Mouse (Mus musculus): Measurements from ENCODE around the gene Gaa. TPM values are rescaled to one million over a fixed set of nuclear protein-coding genes. Genes with fewer than 3 reads are reported as not detected.
A peak's percentile ranks its signal among the peaks of the same experiment; 100 is the strongest.

The Gaa gene
- polyA plus RNA-seq, 1 experiment: 1.2 TPM

DNA sequence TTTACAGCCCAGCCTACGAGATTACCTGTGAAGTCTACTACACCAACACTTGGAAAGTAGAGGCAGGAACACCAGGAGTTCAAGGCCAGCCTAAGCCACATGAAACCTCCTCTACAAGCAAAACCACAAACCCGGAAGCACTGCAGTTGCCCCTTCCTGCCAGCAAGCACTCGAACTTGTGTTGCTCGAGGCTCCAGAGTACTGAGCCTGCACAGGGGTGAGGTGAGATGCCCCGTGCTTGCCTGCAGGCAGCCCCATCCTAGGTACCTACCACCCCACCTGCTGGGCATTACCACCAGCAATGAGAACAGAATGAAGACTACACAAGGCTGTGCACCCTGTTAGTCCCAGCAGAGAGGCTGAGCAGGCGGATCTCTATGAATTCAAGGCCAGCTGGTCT, 30.3 kb downstream of the Gaa start:
- peak overlapping the region; percentile 73 for H3K4me3 ChIP-seq (replicated peaks)
- peaks cover 27% of the 10 kb centered on the region for H3K4me1 ChIP-seq (ENCODE audit: control insufficient read depth)
- peaks cover 53% of the 10 kb centered on the region for H3K36me3 ChIP-seq (ENCODE audit: control insufficient read depth)
- TF ChIP-seq GATA1 (IDR thresholded peaks at IDR 0.05; ENCODE audit: low read length) (no peak), TAL1 (IDR thresholded peaks at IDR 0.05; ENCODE audit: low read length) (no peak)
- H3K27me3 ChIP-seq (ENCODE audit: control insufficient read depth): peaks cover 14% of the 10 kb centered on the region
- no peaks in the 10 kb centered on the region for H3K9me3 ChIP-seq (ENCODE audit: control insufficient read depth, low read length)

DNA sequence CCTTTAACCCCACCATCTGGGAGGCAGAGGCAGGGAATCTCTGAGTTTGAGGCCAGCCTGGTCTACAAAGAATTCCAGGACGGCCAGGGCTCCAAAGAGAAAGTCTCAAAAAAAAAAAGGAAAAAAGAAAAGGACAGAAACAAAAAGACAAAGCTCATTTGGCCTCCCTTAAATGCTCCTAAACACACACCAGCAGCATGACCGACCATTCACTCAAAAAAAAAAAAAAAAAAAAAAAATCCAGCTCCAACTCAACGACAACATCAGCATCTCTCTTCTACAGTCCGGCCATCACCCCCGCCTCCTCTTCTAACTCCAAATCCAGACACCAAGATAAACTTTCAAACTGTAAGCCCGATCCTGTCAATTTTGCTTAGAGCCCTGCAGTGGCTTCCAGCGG, 31.2 kb downstream of the Gaa start:
- Histone ChIP-seq H3K27me3 (ENCODE audit: control insufficient read depth) (peaks cover 23% of the 10 kb centered on the region), H3K9me3 (ENCODE audit: control insufficient read depth, low read length) (no peaks in the 10 kb centered on the region), H3K4me3 (replicated peaks) (peak overlapping the region; percentile 73), H3K36me3 (ENCODE audit: control insufficient read depth) (peaks cover 44% of the 10 kb centered on the region), H3K4me1 (ENCODE audit: control insufficient read depth) (peaks cover 27% of the 10 kb centered on the region)
- no peak for TF ChIP-seq GATA1 (IDR thresholded peaks at IDR 0.05; ENCODE audit: low read length)

DNA sequence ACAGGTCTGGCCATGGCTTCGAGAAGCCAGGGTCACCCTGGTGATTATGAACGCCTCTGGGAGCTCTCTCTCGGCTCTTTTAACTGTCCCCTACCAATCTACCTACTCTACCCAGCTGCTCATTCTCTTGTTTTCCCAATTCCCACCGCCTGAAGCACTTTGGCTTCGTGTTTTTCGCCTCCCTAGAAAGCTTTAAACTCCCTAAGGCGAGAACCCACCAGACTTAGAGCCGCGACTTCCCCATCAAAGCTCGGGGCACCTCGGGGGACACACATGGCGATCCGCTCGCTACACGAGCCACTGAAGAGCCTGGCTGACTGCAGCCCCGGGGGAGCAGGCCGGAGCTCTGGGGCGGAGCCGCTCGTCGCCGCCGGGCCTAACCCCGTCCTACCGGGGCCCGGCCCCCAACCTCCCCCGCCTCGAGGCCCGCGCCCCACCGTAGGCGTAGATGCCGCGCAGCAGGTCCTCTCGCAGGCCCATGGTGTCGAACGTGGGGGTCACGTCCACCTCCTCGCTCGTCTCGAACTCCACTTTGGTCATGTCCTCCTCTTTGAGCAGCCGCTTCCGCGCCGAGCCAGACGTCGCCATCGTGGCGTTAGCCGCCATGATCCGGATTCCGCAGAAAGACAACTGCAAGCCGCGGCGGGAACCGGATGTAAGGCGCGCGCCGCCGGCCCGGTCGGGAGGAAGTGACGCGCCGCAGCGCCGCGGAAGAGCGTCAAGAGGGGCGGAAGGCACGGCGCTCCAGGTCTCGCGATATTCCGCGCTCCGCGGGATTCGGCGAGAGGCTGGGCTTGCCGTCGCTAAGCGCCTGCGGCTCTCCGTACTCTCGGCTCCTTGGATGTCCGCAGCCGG, 31.9 kb downstream of the Gaa start, which contains the start of gene Eif4a3:
Eif4a3 (minus strand) TSS at position 699 of the 855 bp plus-strand sequence.
- Histone ChIP-seq H3K27me3 (ENCODE audit: control insufficient read depth) (peaks cover 26% of the 10 kb centered on the region), H3K36me3 (ENCODE audit: control insufficient read depth) (peaks cover 37% of the 10 kb centered on the region), H3K4me3 (replicated peaks) (peak within 1 kb of the TSS; percentile 73), H3K4me1 (ENCODE audit: control insufficient read depth) (peaks cover 27% of the 10 kb centered on the region), H3K9me3 (ENCODE audit: control insufficient read depth, low read length) (no peaks in the 10 kb centered on the region)
- TF ChIP-seq TAL1 (IDR thresholded peaks at IDR 0.05; ENCODE audit: low read length): no peak
- no peak for TF ChIP-seq GATA1 (IDR thresholded peaks at IDR 0.05; ENCODE audit: low read length)

DNA sequence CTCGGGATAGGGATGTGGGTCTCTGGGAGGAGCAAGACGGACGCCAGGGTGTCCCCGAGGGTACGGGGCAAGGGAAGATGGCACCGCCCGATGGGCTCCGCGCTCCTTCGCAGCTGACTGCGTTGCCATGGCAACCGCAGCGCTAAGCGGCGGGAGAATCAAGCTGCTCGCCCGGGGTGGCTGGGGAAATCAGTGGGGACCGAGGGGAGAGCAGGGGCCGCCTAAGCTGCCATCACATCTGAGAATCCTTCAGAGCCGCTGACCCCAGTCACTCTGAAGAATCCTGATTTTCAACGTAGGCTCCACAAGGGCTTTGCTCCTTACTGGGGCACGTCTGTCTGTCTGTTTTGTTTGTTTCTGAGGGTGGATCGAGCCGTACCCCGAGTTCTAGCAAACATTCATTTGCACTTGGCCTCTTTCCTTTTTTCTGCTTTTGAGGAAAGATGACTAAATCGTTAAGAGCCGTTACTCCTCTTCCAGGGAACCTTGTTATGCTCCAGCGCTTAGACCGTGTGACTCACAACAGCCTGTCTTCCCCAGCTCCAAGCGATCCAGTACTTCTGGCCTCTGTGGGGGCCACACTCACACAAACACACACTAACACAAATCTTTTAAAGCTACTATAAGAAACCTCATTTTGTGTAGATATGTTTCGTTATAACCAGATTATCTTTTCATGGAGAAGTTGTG, 32.7 kb downstream of the Gaa start:
- TF ChIP-seq GATA1 (IDR thresholded peaks at IDR 0.05; ENCODE audit: low read length) (no peak), TAL1 (IDR thresholded peaks at IDR 0.05; ENCODE audit: low read length) (no peak)
- Histone ChIP-seq H3K36me3 (ENCODE audit: control insufficient read depth) (peaks cover 29% of the 10 kb centered on the region), H3K9me3 (ENCODE audit: control insufficient read depth, low read length) (no peaks in the 10 kb centered on the region), H3K27me3 (ENCODE audit: control insufficient read depth) (peaks cover 29% of the 10 kb centered on the region), H3K4me1 (ENCODE audit: control insufficient read depth) (peaks cover 27% of the 10 kb centered on the region), H3K4me3 (replicated peaks) (peak overlapping the region; percentile 73)

DNA sequence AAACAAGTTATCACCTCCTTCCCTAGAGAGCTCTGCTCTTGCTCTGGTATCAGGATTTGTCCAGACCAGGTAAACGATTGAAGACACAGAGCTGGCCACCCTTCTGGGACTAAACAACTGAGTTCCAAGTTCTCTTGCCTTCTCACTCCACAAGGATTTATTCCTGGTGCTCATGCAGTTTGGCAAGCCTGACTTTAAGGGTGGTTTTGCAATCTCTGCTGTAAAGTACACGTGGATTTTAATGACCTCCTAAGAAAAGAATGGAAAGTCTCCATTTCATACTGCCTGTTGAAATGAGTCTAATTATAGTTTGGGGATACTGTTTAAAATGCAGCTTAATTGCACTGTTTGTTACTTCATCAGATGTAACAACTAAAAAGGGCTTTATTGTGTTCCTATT, 33.3 kb downstream of the Gaa start:
- Histone ChIP-seq H3K27me3 (ENCODE audit: control insufficient read depth) (peaks cover 29% of the 10 kb centered on the region), H3K9me3 (ENCODE audit: control insufficient read depth, low read length) (no peaks in the 10 kb centered on the region), H3K4me3 (replicated peaks) (peak overlapping the region; percentile 73), H3K4me1 (ENCODE audit: control insufficient read depth) (peaks cover 27% of the 10 kb centered on the region), H3K36me3 (ENCODE audit: control insufficient read depth) (peaks cover 23% of the 10 kb centered on the region)
- TF ChIP-seq GATA1 (IDR thresholded peaks at IDR 0.05; ENCODE audit: low read length) (no peak), TAL1 (IDR thresholded peaks at IDR 0.05; ENCODE audit: low read length) (no peak)

DNA sequence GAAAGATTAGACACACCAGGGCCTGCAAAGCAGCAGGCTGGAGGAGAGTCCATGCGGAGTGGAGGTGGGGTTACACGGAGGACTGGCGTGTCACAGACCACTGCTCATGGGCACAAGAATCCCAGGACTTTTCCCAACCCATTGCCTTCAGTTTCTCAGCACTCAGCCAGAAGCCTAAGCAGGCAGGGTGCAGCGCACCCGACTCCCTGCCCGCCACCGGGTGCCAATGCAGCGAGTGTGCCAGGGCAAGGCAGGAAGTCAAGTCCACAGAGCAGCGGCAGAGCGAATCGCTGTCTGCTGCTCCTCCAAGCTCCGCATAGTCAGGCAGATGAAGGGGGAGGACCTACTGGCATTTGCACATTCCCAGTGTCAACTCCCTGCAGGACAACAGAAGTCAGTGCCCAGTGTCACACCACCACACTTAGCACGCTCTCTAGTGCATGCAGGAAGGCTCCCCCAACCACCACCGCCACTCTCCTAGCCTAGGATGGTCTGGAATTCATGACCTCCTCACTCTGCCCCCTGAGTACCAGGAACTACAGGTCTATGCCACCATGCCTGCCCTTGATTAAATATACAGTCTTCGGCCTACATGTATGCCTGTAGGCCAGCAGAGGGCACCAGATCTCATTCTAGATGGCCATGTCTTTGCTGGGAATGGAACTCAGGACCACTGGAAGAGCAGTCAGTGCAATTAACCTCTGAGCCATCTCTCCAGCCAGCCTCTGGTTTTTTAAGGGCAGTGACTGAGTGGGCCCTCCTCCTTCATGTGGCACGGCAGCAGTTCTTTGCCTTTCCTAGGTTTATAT, 37.4 kb downstream of the Gaa start:
- peaks cover 11% of the 10 kb centered on the region for H3K4me1 ChIP-seq (ENCODE audit: control insufficient read depth)
- TF ChIP-seq TAL1 (IDR thresholded peaks at IDR 0.05; ENCODE audit: low read length): no peak
- TF ChIP-seq GATA1 (IDR thresholded peaks at IDR 0.05; ENCODE audit: low read length): no peak
- H3K27me3 ChIP-seq (ENCODE audit: control insufficient read depth): peaks cover 37% of the 10 kb centered on the region
- no peaks in the 10 kb centered on the region for H3K36me3 ChIP-seq (ENCODE audit: control insufficient read depth)
- peaks cover 4% of the 10 kb centered on the region; the same call in 1 of the 2 replicates for H3K9me3 ChIP-seq (ENCODE audit: control insufficient read depth, low read length)
- H3K4me3 ChIP-seq (replicated peaks): no peak overlapping the region

DNA sequence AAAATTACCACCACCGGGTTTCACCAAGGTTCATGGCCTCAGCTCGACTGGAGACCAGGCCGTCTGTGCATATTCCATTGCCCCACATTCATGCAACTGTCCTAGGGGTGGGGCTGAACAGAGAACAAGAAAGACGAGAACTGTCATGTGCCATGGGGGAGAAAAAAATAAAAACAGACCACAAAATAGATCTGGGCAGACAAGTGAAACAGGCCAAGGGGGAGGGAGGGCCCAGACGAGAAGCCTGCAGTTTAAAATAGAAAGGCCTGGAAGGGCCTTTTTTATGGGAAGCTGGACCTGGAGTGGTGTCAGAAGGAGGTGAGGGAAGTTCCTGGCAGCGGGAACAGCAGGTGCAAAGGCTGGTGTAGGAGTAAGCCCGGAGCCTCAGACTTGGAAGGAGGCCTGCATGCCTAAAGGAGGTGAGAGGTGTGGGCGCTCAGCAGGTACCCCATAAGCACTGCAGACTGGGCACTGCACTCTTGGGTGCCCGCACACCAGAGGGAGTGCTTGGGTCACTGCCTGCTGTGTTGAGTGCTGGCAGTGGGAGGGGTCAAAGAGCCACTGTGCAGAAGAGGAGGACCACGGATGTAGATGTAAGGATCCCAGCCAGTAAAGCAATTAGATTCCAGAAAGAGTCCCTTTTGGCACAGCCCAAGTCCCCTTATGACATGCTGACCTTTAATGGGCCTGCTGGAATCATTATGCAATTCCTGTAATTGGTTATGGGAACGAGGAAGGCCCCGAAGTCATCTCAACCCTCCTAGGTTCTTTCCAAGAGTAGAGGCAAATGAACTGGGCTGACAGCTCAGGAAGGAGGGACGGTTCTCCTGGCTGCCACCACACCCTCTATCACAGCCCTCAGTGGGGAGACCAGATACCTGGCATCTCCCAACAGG, 39.3 kb downstream of the Gaa start:
- Histone ChIP-seq H3K9me3 (ENCODE audit: control insufficient read depth, low read length) (peaks cover 4% of the 10 kb centered on the region; the same call in 1 of the 2 replicates), H3K4me3 (replicated peaks) (no peak overlapping the region), H3K4me1 (ENCODE audit: control insufficient read depth) (no peaks in the 10 kb centered on the region; the same call in 1 of the 2 replicates), H3K27me3 (ENCODE audit: control insufficient read depth) (peaks cover 34% of the 10 kb centered on the region), H3K36me3 (ENCODE audit: control insufficient read depth) (no peaks in the 10 kb centered on the region)
- TF ChIP-seq TAL1 (IDR thresholded peaks at IDR 0.05; ENCODE audit: low read length): no peak
- no peak for TF ChIP-seq GATA1 (IDR thresholded peaks at IDR 0.05; ENCODE audit: low read length)

DNA sequence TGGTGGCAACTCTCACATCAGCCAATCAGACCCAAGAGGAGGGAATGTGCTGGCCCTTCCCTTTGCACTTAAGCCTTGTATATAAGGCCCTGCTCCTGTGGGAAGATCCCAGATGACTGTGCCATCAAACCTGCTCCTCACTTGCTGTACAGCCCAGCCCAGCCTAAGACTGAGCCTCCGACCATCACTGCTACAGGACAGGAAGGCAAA, 39.9 kb downstream of the Gaa start, which contains the start of gene Card14:
Card14 (plus strand) TSS at position 111 of the 210 bp plus-strand sequence.
- Histone ChIP-seq H3K27me3 (ENCODE audit: control insufficient read depth) (peaks cover 31% of the 10 kb centered on the region), H3K36me3 (ENCODE audit: control insufficient read depth) (no peaks in the 10 kb centered on the region), H3K9me3 (ENCODE audit: control insufficient read depth, low read length) (peaks cover 4% of the 10 kb centered on the region; the same call in 1 of the 2 replicates), H3K4me1 (ENCODE audit: control insufficient read depth) (no peaks in the 10 kb centered on the region; the same call in 1 of the 2 replicates), H3K4me3 (replicated peaks) (no peak within 1 kb of the TSS)
- no peak for TF ChIP-seq GATA1 (IDR thresholded peaks at IDR 0.05; ENCODE audit: low read length)

Measured in erythroblast, embryonic 14.5 days (primary cell).